Mouse (Mus musculus): ENCODE results near the gene Olfr1258. TPM values are rescaled to one million over a fixed set of nuclear protein-coding genes. Genes with fewer than 3 reads are reported as not detected.

Gene Olfr1258
- polyA plus RNA-seq (2012; rRNA removed): not detected in 2 replicates

DNA sequence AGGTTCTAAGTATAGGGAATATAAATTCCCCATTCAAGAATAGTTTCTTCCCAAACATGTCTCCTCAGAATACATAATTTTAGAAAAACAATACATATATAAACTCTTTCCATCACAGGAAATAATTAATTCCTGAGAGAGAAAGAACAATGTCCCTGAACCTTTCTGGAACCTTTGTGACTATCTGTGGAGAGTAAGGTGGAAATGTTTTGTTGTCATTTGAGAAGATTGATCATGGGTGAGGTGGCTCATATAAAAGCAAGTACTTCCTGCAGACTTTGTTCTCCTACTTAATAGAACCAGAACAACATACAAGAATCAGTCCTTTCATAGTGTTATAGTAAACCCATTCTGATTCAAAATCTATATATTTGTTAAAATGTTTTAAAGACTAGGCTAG, at the start of gene Olfr1258:
Olfr1258 (plus strand) TSS at position 301 of the 400 bp plus-strand sequence.

DNA sequence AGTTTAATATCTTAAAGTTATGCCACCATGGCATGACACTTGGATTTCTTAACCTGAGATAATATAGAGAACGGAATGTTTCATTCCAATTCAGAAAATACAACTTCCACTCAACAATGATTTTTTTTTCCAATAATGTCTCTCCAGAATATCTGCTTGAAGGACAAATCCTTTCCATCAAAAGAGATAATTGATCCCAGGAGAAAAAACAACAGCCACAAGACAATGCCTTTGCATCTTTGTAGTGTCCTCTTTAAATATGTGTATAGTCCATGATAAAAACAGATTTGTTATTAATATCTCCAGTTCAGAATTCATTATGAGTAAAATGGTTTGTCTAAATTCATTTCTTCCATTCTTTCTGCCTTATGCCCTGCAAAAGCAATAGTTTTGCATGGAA, 49.0 kb upstream of the Olfr1258 start, which contains the start of gene Olfr1257:
Olfr1257 (plus strand) TSS at position 301 of the 400 bp plus-strand sequence.

GRCm38 (mm10) chr2:89948564-89948963, 21.5 kb downstream of the Olfr1258 start, which contains the start of gene Olfr1259:
Olfr1259 (minus strand) TSS chr2:89948664.

DNA sequence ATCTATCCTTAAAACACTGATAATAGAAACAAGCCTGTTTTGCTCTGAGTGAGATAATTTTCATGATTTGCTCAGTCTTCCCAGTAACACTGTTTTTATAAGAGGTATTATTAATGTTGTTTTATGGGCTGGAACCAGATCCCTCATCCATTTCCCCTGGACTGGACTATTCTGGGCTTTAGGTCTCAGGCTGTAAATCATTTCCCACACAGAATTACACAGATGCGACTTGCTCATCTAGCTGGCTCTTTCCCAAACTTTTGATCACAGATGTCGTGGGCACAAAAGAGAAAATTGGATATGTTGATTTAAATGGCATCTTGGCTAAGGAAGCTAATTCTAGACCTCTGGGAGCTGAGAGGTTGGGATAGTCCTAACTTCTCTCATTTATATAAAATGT, 47.1 kb downstream of the Olfr1258 start, which contains the start of gene Olfr1260:
Olfr1260 (plus strand) TSS at position 157 of the 400 bp plus-strand sequence.

Other genes with a start within 250 kb of the Olfr1258 start
- not detected in 2 replicates for gene Olfr1252, start 202.3 kb upstream of the Olfr1258 start, polyA plus RNA-seq (2012; rRNA removed)
- gene Olfr1253, start 170.2 kb upstream of the Olfr1258 start, polyA plus RNA-seq (2012; rRNA removed): not detected in 2 replicates
- gene Olfr1254, start 133.7 kb upstream of the Olfr1258 start, polyA plus RNA-seq (2012; rRNA removed): not detected in 2 replicates
- gene Olfr1255, start 115.3 kb upstream of the Olfr1258 start, polyA plus RNA-seq (2012; rRNA removed): not detected in 2 replicates
- gene Olfr1256, start 85.8 kb upstream of the Olfr1258 start, polyA plus RNA-seq (2012; rRNA removed): not detected in 2 replicates
- not detected in 2 replicates for gene Olfr48, start 79.1 kb upstream of the Olfr1258 start, polyA plus RNA-seq (2012; rRNA removed)
- not detected in 2 replicates for gene Olfr1257, start 48.9 kb upstream of the Olfr1258 start, polyA plus RNA-seq (2012; rRNA removed)
- gene Olfr1259, start 21.4 kb downstream of the Olfr1258 start, polyA plus RNA-seq (2012; rRNA removed): 0.03 TPM in 1 of 2 replicates, not detected in the other
- gene Olfr1260, start 47.0 kb downstream of the Olfr1258 start, polyA plus RNA-seq (2012; rRNA removed): not detected in 2 replicates
- gene Olfr1261, start 63.9 kb downstream of the Olfr1258 start, polyA plus RNA-seq (2012; rRNA removed): not detected in 2 replicates
- not detected in 2 replicates for gene Olfr1262, start 72.8 kb downstream of the Olfr1258 start, polyA plus RNA-seq (2012; rRNA removed)
- gene Olfr1263, start 84.8 kb downstream of the Olfr1258 start, polyA plus RNA-seq (2012; rRNA removed): not detected in 2 replicates
- not detected in 2 replicates for gene Olfr1264, start 98.3 kb downstream of the Olfr1258 start, polyA plus RNA-seq (2012; rRNA removed)
- gene Olfr1265, start 108.0 kb downstream of the Olfr1258 start, polyA plus RNA-seq (2012; rRNA removed): not detected in 2 replicates
- not detected in 2 replicates for gene Olfr140, start 136.3 kb downstream of the Olfr1258 start, polyA plus RNA-seq (2012; rRNA removed)
- gene Olfr1269, start 194.1 kb downstream of the Olfr1258 start, polyA plus RNA-seq (2012; rRNA removed): not detected in 2 replicates
- gene Olfr32, start 215.0 kb downstream of the Olfr1258 start, polyA plus RNA-seq (2012; rRNA removed): not detected in 2 replicates
- not detected in 2 replicates for gene Olfr1270, start 225.8 kb downstream of the Olfr1258 start, polyA plus RNA-seq (2012; rRNA removed)